Mouse (Mus musculus) CH12.LX (cell line): ENCODE data around the gene Mmp8. TPM values are rescaled to one million over a fixed set of nuclear protein-coding genes. Genes with fewer than 3 reads are reported as not detected.

Source experiments
- DNase-seq: peaks from one replicate; pipeline ENCODE4 v3.0.0-alpha.2; 2013; ENCODE audit errors: extremely low read depth
- H3K27ac ChIP-seq: 2 replicates; pipeline ENCODE4 v1.5.1; 2012; ENCODE audit warnings: low read depth, mild to moderate bottlenecking, control low read depth, moderate library complexity; ENCODE audit not compliant: insufficient read depth
- H3K27me3 ChIP-seq: replicated peaks from 2 replicates; pipeline ENCODE3; 2012; ENCODE audit warnings: inconsistent platforms
- H3K36me3 ChIP-seq, 2 experiments: replicated peaks in 1 of 2; 2 replicates each; pipeline versions ENCODE3 to v1.6.1; 2012; ENCODE audit warnings: inconsistent platforms in 1 of 2, low read length in 1 of 2, mild to moderate bottlenecking in 1 of 2, mixed read lengths in 1 of 2, moderate library complexity in 1 of 2; ENCODE audit not compliant: control insufficient read depth in 1 of 2, insufficient read depth in 1 of 2
- H3K4me1 ChIP-seq, 2 experiments: 2 replicates each; pipeline ENCODE4 v1.6.1; 2012; ENCODE audit warnings: inconsistent platforms in 1 of 2, moderate library complexity in 1 of 2; ENCODE audit not compliant: insufficient read depth in 2 of 2, control insufficient read depth in 1 of 2
- H3K4me2 ChIP-seq: 2 replicates; pipeline ENCODE4 v1.6.1; 2012; ENCODE audit warnings: low read depth, mild to moderate bottlenecking, control low read depth; ENCODE audit not compliant: poor library complexity, insufficient read depth, severe bottlenecking
- H3K4me3 ChIP-seq, 3 experiments: fragments of 150-350 bp in 1 of 3; sonication (generic) in 1 of 3; replicated peaks in 1 of 3; 2 replicates each; pipeline versions ENCODE3 to v1.5.1; 2011 to 2012; ENCODE audit warnings: low read depth in 2 of 3, low read length in 2 of 3, mild to moderate bottlenecking in 2 of 3, moderate library complexity in 2 of 3, control low read depth in 1 of 3, improper control_type of control experiment in 1 of 3, inconsistent platforms in 1 of 3, mixed read lengths in 1 of 3; ENCODE audit not compliant: poor library complexity in 1 of 3
- H3K79me2 ChIP-seq: replicated peaks from 2 replicates; pipeline ENCODE4 v1.6.1; 2012; ENCODE audit warnings: mild to moderate bottlenecking, moderate library complexity; ENCODE audit not compliant: control insufficient read depth, poor library complexity, insufficient read depth, severe bottlenecking; ENCODE audit errors: extremely low read depth
- H3K9ac ChIP-seq: 2 replicates; pipeline ENCODE4 v1.6.1; 2012; ENCODE audit warnings: low read depth, mild to moderate bottlenecking, control low read depth, moderate library complexity; ENCODE audit not compliant: insufficient read depth
- H3K9me3 ChIP-seq: replicated peaks from 2 replicates; pipeline ENCODE3; 2012; ENCODE audit warnings: low read length, inconsistent platforms, mixed read lengths
- BHLHE40 ChIP-seq: IDR thresholded peaks from 2 replicates; pipeline ENCODE4 v1.6.1; 2011; ENCODE audit warnings: mild to moderate bottlenecking, low read depth, low read length, improper control_type of control experiment
- CHD2 ChIP-seq: IDR thresholded peaks from 2 replicates; pipeline ENCODE4 v1.6.1; 2011; ENCODE audit warnings: low read length, improper control_type of control experiment
- E2F4 ChIP-seq: IDR thresholded peaks from 2 replicates; pipeline ENCODE4 v1.6.1; 2011; ENCODE audit warnings: low read depth, low read length, improper control_type of control experiment; ENCODE audit not compliant: insufficient replicate concordance
- ELF1 ChIP-seq: IDR thresholded peaks from 2 replicates; pipeline ENCODE4 v1.6.1; 2014; ENCODE audit warnings: low read depth, mild to moderate bottlenecking, inconsistent platforms, low read length, improper control_type of control experiment
- ETS1 ChIP-seq: conservative IDR thresholded peaks from 2 replicates; pipeline ENCODE4 v1.6.1; 2012; ENCODE audit warnings: low read depth, mild to moderate bottlenecking, inconsistent platforms, low read length, improper control_type of control experiment, moderate library complexity
- GABPA ChIP-seq: IDR thresholded peaks from 2 replicates; pipeline ENCODE4 v1.6.1; 2012; ENCODE audit warnings: low read depth, low read length, improper control_type of control experiment, inconsistent platforms; ENCODE audit not compliant: insufficient replicate concordance
- IRF4 ChIP-seq: IDR thresholded peaks from 2 replicates; pipeline ENCODE4 v1.6.1; 2014; ENCODE audit warnings: low read depth, mild to moderate bottlenecking, inconsistent platforms, low read length, improper control_type of control experiment
- JUN ChIP-seq: IDR thresholded peaks from 2 replicates; pipeline ENCODE4 v1.6.1; 2011; ENCODE audit warnings: low read depth, mild to moderate bottlenecking, low read length, improper control_type of control experiment, moderate library complexity; ENCODE audit not compliant: insufficient read depth
- MAZ ChIP-seq: IDR thresholded peaks from 2 replicates; pipeline ENCODE4 v1.6.1; 2012; ENCODE audit warnings: low read depth, mild to moderate bottlenecking, inconsistent platforms, low read length, improper control_type of control experiment, moderate library complexity
- MYC ChIP-seq: IDR thresholded peaks from 2 replicates; pipeline ENCODE4 v1.6.1; 2011; ENCODE audit warnings: low read depth, mild to moderate bottlenecking, improper control_type of control experiment, low read length
- NELFE ChIP-seq: IDR thresholded peaks from 2 replicates; pipeline ENCODE4 v1.6.1; 2011; ENCODE audit warnings: low read depth, low read length, improper control_type of control experiment
- NRF1 ChIP-seq: IDR thresholded peaks from 2 replicates; pipeline ENCODE4 v1.6.1; 2014; ENCODE audit warnings: low read depth, mild to moderate bottlenecking, inconsistent platforms, low read length, improper control_type of control experiment, moderate library complexity
- PAX5 ChIP-seq: IDR thresholded peaks from 2 replicates; pipeline ENCODE4 v1.6.1; 2012; ENCODE audit warnings: low read length, inconsistent platforms, mixed read lengths
- POLR2AphosphoS2 ChIP-seq: IDR thresholded peaks from 2 replicates; pipeline ENCODE4 v1.6.1; 2011; ENCODE audit warnings: low read depth, low read length, improper control_type of control experiment
- RAD21 ChIP-seq: IDR thresholded peaks from 2 replicates; pipeline ENCODE4 v1.6.1; 2011; ENCODE audit warnings: low read depth, mild to moderate bottlenecking, low read length, improper control_type of control experiment, moderate library complexity
- RCOR1 ChIP-seq: conservative IDR thresholded peaks from 2 replicates; pipeline ENCODE4 v1.6.1; 2012; ENCODE audit warnings: low read depth, mild to moderate bottlenecking, inconsistent platforms, low read length, improper control_type of control experiment
- SIN3A ChIP-seq: IDR thresholded peaks from 2 replicates; pipeline ENCODE4 v1.6.1; 2012; ENCODE audit warnings: low read length, improper control_type of control experiment, inconsistent platforms
- USF1 ChIP-seq: IDR thresholded peaks from 2 replicates; pipeline ENCODE4 v1.6.1; 2014; ENCODE audit warnings: low read depth, mild to moderate bottlenecking, inconsistent platforms, low read length, improper control_type of control experiment
- ZC3H11A ChIP-seq: IDR thresholded peaks from 2 replicates; pipeline ENCODE4 v1.6.1; 2012; ENCODE audit warnings: low read depth, mild to moderate bottlenecking, inconsistent platforms, low read length, improper control_type of control experiment
- ZMIZ1 ChIP-seq: IDR thresholded peaks from 2 replicates; pipeline ENCODE4 v1.6.1; 2012; ENCODE audit warnings: low read depth, mild to moderate bottlenecking, inconsistent platforms, low read length, improper control_type of control experiment
- ZNF384 ChIP-seq: IDR thresholded peaks from 2 replicates; pipeline ENCODE4 v1.6.1; 2012; ENCODE audit warnings: low read depth, low read length, improper control_type of control experiment, inconsistent platforms
- dilution Hi-C: fragments of 300-500 bp; cut with MboI; formaldehyde crosslinking; loops from 2 replicates; pipeline ENCODE4 v1.14.3; 2020; ENCODE audit warnings: low sequenced_read_pairs; ENCODE audit not compliant: extremely low pct_unique_long_range_greater_than_20kb, extremely low pct_ligation_motif_present
- in situ Hi-C: fragments of 300-500 bp; cut with MboI; formaldehyde crosslinking; loops from 3 replicates; pipeline ENCODE4 v1.14.3; 2019; ENCODE audit warnings: low sequenced_read_pairs, low pct_ligation_motif_present, low pct_unique_long_range_greater_than_20kb, mixed read lengths
- polyA plus RNA-seq: library from polyadenylated mRNA; unstranded; fragments of >175 nt; gene quantifications from 2 replicates; pipeline ENCODE4 v1.2.1, GENCODE M21; 2012; ENCODE audit warnings: low read depth; ENCODE audit not compliant: insufficient read length
- total RNA-seq, 2 experiments: library from RNA; depleted of rRNA; stranded (reverse); fragments of 300-350 nt in 1 of 2; fragments of >200 nt in 1 of 2; gene quantifications; 2 replicates each; pipeline ENCODE4 v1.2.3; 2012 to 2014

Mmp8 gene
- total and polyA plus RNA-seq, 3 experiments: not detected

DNA sequence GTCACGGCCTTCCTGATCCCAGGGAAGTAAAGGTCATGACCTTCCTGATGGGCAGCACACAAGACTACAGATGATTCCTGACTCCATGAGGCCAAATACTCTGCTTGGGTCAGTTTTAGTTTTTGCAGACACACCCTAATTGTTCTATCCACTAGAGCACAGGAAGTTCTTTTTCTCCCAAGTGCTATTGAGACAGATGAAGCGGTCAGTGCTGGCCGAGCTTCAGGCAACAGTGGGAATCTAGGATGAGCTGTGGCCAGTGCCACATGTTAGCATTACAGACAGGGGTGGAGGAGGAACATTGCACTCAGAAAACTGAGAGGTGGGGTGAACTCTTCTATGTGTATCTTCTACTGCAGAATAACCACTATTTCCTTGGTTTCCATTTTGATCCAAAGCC is 17.3 kb downstream of the Mmp8 start:
- Histone ChIP-seq H3K79me2 (no peaks in the 10 kb centered on the region), H3K27me3 (no peaks in the 10 kb centered on the region), H3K27ac (no peak overlapping the region), H3K9me3 (no peaks in the 10 kb centered on the region), H3K4me3 (no peak overlapping the region), H3K9ac (no peak overlapping the region), H3K4me2 (no peak overlapping the region), H3K36me3 (no peaks in the 10 kb centered on the region), H3K4me1 (peaks cover 10 to 32% of the 10 kb centered on the region in 2 experiments)
- dilution Hi-C loops: no loop called here
- in situ Hi-C loops: no loop called here
- DNase-seq: no peak
- no peak for TF ChIP-seq ETS1
- TF ChIP-seq JUN: no peak
- no peak for TF ChIP-seq NRF1
- no peak for TF ChIP-seq ELF1
- no peak for TF ChIP-seq RAD21
- no peak for TF ChIP-seq ZC3H11A
- TF ChIP-seq SIN3A: no peak
- no peak for TF ChIP-seq MAZ
- TF ChIP-seq E2F4: no peak
- no peak for TF ChIP-seq USF1

DNA sequence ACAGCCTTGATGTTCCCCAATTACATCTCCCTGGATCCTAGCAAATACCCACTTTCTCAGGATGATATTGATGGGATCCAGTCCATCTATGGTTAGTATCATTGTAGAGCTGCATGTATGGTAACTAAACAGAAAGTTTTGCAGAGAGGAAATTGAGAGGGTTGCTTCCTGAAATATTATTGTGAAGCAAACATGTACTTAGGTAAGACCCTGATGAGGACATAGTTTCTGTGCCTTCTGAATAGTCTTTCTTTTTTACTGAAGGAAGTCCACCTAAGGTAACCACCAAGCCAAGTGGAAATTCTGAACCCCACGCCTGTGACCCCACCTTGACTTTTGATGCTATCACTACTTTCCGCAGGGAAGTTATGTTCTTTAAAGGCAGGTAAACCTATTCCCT is 19.1 kb downstream of the Mmp8 start:
- H3K36me3 ChIP-seq: no peaks in the 10 kb centered on the region
- no peak for DNase-seq
- no peaks in the 10 kb centered on the region for H3K79me2 ChIP-seq
- H3K4me1 ChIP-seq: peaks cover 6 to 25% of the 10 kb centered on the region in 2 experiments
- H3K27me3 ChIP-seq: no peaks in the 10 kb centered on the region
- H3K9ac ChIP-seq: no peak overlapping the region
- no peak for TF ChIP-seq E2F4
- no peak for TF ChIP-seq NRF1
- no peak for TF ChIP-seq MYC
- no peak for TF ChIP-seq SIN3A
- no peak for TF ChIP-seq CHD2
- no peak for TF ChIP-seq GABPA
- TF ChIP-seq ETS1: no peak
- TF ChIP-seq PAX5: no peak
- no peak for TF ChIP-seq ELF1
- TF ChIP-seq RAD21: no peak
- no peak for TF ChIP-seq ZNF384
- TF ChIP-seq NELFE: no peak
- TF ChIP-seq MAZ: no peak
- TF ChIP-seq RCOR1: no peak
- no peak for TF ChIP-seq ZMIZ1
- TF ChIP-seq POLR2AphosphoS2: no peak
- no peak for TF ChIP-seq JUN
- no peak for TF ChIP-seq BHLHE40
- no peak for TF ChIP-seq IRF4
- in situ Hi-C loops: no loop called here
- H3K9me3 ChIP-seq: no peaks in the 10 kb centered on the region
- dilution Hi-C loops: no loop called here
- no peak overlapping the region for H3K27ac ChIP-seq
- H3K4me2 ChIP-seq: no peak overlapping the region
- H3K4me3 ChIP-seq: no peak overlapping the region
